Mouse (Mus musculus) embryonic facial prominence, embryonic 13.5 days (tissue): ENCODE data around the gene Rhoh. TPM values are rescaled to one million over a fixed set of nuclear protein-coding genes. Genes with fewer than 3 reads are reported as not detected.

Experiments used
- ATAC-seq: fragments of 200-750 bp; cut with Nextera tagmentation; 2 replicates; pipeline ENCODE4 v1.8.0; 2017; ENCODE audit warnings: low read depth; ENCODE audit not compliant: insufficient number of reproducible peaks, insufficient read depth, low FRiP score, low TSS enrichment
- H3K27ac ChIP-seq: fragments of 300-500 bp; sonication (generic); 2 replicates; pipeline ENCODE4 v1.5.1; 2015; ENCODE audit warnings: moderate library complexity, mild to moderate bottlenecking, inconsistent platforms
- H3K27me3 ChIP-seq: fragments of 300-500 bp; sonication (generic); 2 replicates; pipeline ENCODE4 v1.6.1; 2015; ENCODE audit warnings: mild to moderate bottlenecking, inconsistent platforms
- H3K36me3 ChIP-seq: fragments of 300-500 bp; sonication (generic); 2 replicates; pipeline ENCODE4 v1.6.1; 2015; ENCODE audit warnings: mild to moderate bottlenecking, inconsistent platforms
- H3K4me1 ChIP-seq: fragments of 300-500 bp; sonication (generic); 2 replicates; pipeline ENCODE4 v1.6.1; 2015; ENCODE audit warnings: inconsistent platforms
- H3K4me2 ChIP-seq: fragments of 300-500 bp; sonication (generic); 2 replicates; pipeline ENCODE4 v1.6.1; 2015; ENCODE audit warnings: moderate library complexity, mild to moderate bottlenecking, inconsistent platforms
- H3K4me3 ChIP-seq: fragments of 300-500 bp; sonication (generic); 2 replicates; pipeline ENCODE4 v1.5.1; 2015; ENCODE audit warnings: mild to moderate bottlenecking, inconsistent platforms
- H3K9ac ChIP-seq: fragments of 300-500 bp; sonication (generic); 2 replicates; pipeline ENCODE4 v1.6.1; 2015; ENCODE audit warnings: mild to moderate bottlenecking, inconsistent platforms
- H3K9me3 ChIP-seq: fragments of 300-500 bp; sonication (generic); 2 replicates; pipeline ENCODE4 v1.6.1; 2016; ENCODE audit warnings: inconsistent platforms
- WGBS: fragments of 180-500 bp; shearing (Covaris S2); methylation state at CpG from one replicate; pipeline ENCODE4 v1.1.7; 2015; ENCODE audit warnings: mixed read lengths; 5-methylcytosine and 5-hydroxymethylcytosine counted together
- polyA plus RNA-seq: library from polyadenylated mRNA; unstranded; fragments of >200 nt; fragmentation: Nextera tagmentation; extraction: Ambion mirVana; gene quantifications from 2 replicates; pipeline ENCODE4 v1.2.1, GENCODE M21; 2015

Rhoh gene
- polyA plus RNA-seq, 1 experiment from 2014 or later = 0.58 TPM

GRCm38 (mm10) chr5:65846534-65846933 is 14.5 kb upstream of the Rhoh start:
- peaks cover 7% of the 10 kb centered on the region; the same call in 1 of the 2 replicates for H3K4me1 ChIP-seq
- no peak for ATAC-seq

GRCm38 (mm10) chr5:65846958-65847357 is 14.1 kb upstream of the Rhoh start:
- Histone ChIP-seq H3K9ac (no peak overlapping the region), H3K9me3 (no peaks in the 10 kb centered on the region), H3K4me3 (no peak overlapping the region), H3K27ac (no peak overlapping the region), H3K36me3 (no peaks in the 10 kb centered on the region), H3K4me1 (peaks cover 7% of the 10 kb centered on the region; the same call in 1 of the 2 replicates), H3K4me2 (no peak overlapping the region), H3K27me3 (no peaks in the 10 kb centered on the region)
- WGBS = 73% methylated on average over 3 of the region's 3 CpGs
- no peak for ATAC-seq

More at GRCm38 (mm10) chr5:65846534-65846933, 14.5 kb upstream of the Rhoh start:
- Histone ChIP-seq H3K4me3 (no peak overlapping the region), H3K9ac (no peak overlapping the region), H3K4me2 (no peak overlapping the region), H3K9me3 (no peaks in the 10 kb centered on the region), H3K36me3 (no peaks in the 10 kb centered on the region), H3K27ac (no peak overlapping the region), H3K27me3 (no peaks in the 10 kb centered on the region)
- 83% methylated on average over 8 of the region's 8 CpGs for WGBS

- no peak for ATAC-seq
- Histone ChIP-seq H3K4me3 (no peak overlapping the region), H3K4me2 (no peak overlapping the region), H3K27ac (no peak overlapping the region), H3K36me3 (no peaks in the 10 kb centered on the region), H3K9me3 (no peaks in the 10 kb centered on the region), H3K9ac (no peak overlapping the region), H3K4me1 (peaks cover 7% of the 10 kb centered on the region; the same call in 1 of the 2 replicates), H3K27me3 (no peaks in the 10 kb centered on the region)
- WGBS = 87% methylated on average over 7 of the region's 7 CpGs
Observed at GRCm38 (mm10) chr5:65847656-65848055, 13.4 kb upstream of the Rhoh start.

- H3K27ac ChIP-seq = no peak overlapping the region
- H3K4me2 ChIP-seq = no peak overlapping the region
- H3K9ac ChIP-seq = no peak overlapping the region
- H3K36me3 ChIP-seq = no peaks in the 10 kb centered on the region
- no peak for ATAC-seq
- no peak overlapping the region for H3K4me3 ChIP-seq
- no peaks in the 10 kb centered on the region for H3K27me3 ChIP-seq
- peaks cover 9% of the 10 kb centered on the region; the same call in 1 of the 2 replicates for H3K4me1 ChIP-seq
- H3K9me3 ChIP-seq = no peaks in the 10 kb centered on the region
- WGBS = 56% methylated on average over 11 of the region's 11 CpGs
Observed at GRCm38 (mm10) chr5:65850765-65851164, 10.2 kb upstream of the Rhoh start.

GRCm38 (mm10) chr5:65854786-65855191 is 6.2 kb upstream of the Rhoh start:
- Histone ChIP-seq H3K27me3 (no peaks in the 10 kb centered on the region), H3K27ac (no peak overlapping the region), H3K9ac (no peak overlapping the region), H3K4me2 (no peak overlapping the region; the same call in 1 of the 2 replicates), H3K9me3 (no peaks in the 10 kb centered on the region), H3K4me1 (peaks cover 11% of the 10 kb centered on the region; the same call in 1 of the 2 replicates), H3K36me3 (no peaks in the 10 kb centered on the region), H3K4me3 (no peak overlapping the region)
- no peak for ATAC-seq
- 25% methylated on average over 8 of the region's 8 CpGs for WGBS

GRCm38 (mm10) chr5:65855571-65855970 is 5.4 kb upstream of the Rhoh start:
- H3K27me3 ChIP-seq = no peaks in the 10 kb centered on the region
- H3K36me3 ChIP-seq = no peaks in the 10 kb centered on the region
- ATAC-seq = no peak
- 65% methylated on average over 3 of the region's 3 CpGs for WGBS
- H3K4me3 ChIP-seq = no peak overlapping the region
- no peaks in the 10 kb centered on the region for H3K9me3 ChIP-seq
- peaks cover 11% of the 10 kb centered on the region; the same call in 1 of the 2 replicates for H3K4me1 ChIP-seq
- no peak overlapping the region for H3K9ac ChIP-seq
- no peak overlapping the region for H3K27ac ChIP-seq
- H3K4me2 ChIP-seq = no peak overlapping the region

- H3K4me1 ChIP-seq = peaks cover 11% of the 10 kb centered on the region; the same call in 1 of the 2 replicates
- WGBS = 82% methylated on average over 17 of the region's 17 CpGs
- no peak overlapping the region for H3K4me2 ChIP-seq
- no peak overlapping the region for H3K4me3 ChIP-seq
- no peak overlapping the region for H3K27ac ChIP-seq
- ATAC-seq = no peak
- no peaks in the 10 kb centered on the region for H3K9me3 ChIP-seq
- H3K36me3 ChIP-seq = no peaks in the 10 kb centered on the region
- H3K9ac ChIP-seq = no peak overlapping the region
- no peaks in the 10 kb centered on the region for H3K27me3 ChIP-seq
Observed at GRCm38 (mm10) chr5:65856591-65857411, 4.2 kb upstream of the Rhoh start.

GRCm38 (mm10) chr5:65857935-65858334 is 3.1 kb upstream of the Rhoh start:
- Histone ChIP-seq H3K4me3 (no peak overlapping the region), H3K27me3 (no peaks in the 10 kb centered on the region), H3K9me3 (no peaks in the 10 kb centered on the region), H3K36me3 (no peaks in the 10 kb centered on the region), H3K27ac (no peak overlapping the region), H3K9ac (no peak overlapping the region), H3K4me1 (peaks cover 11% of the 10 kb centered on the region; the same call in 1 of the 2 replicates), H3K4me2 (no peak overlapping the region)
- 72% methylated on average over 12 of the region's 12 CpGs for WGBS
- no peak for ATAC-seq

GRCm38 (mm10) chr5:65858355-65858754 is 2.7 kb upstream of the Rhoh start:
- no peak for ATAC-seq
- no peaks in the 10 kb centered on the region for H3K36me3 ChIP-seq
- H3K4me1 ChIP-seq = peaks cover 11% of the 10 kb centered on the region; the same call in 1 of the 2 replicates
- no peaks in the 10 kb centered on the region for H3K27me3 ChIP-seq
- H3K9me3 ChIP-seq = no peaks in the 10 kb centered on the region
- H3K9ac ChIP-seq = no peak overlapping the region
- H3K4me3 ChIP-seq = no peak overlapping the region
- H3K4me2 ChIP-seq = no peak overlapping the region
- 80% methylated on average over 3 of the region's 6 CpGs for WGBS
- H3K27ac ChIP-seq = no peak overlapping the region; the same call in 1 of the 2 replicates

- H3K4me1 ChIP-seq = peaks cover 11% of the 10 kb centered on the region; the same call in 1 of the 2 replicates
Observed at GRCm38 (mm10) chr5:65858898-65859297, 2.1 kb upstream of the Rhoh start.

GRCm38 (mm10) chr5:65859396-65859795 is 1.6 kb upstream of the Rhoh start:
- Histone ChIP-seq H3K4me3 (no peak overlapping the region), H3K36me3 (no peaks in the 10 kb centered on the region), H3K4me1 (peaks cover 11% of the 10 kb centered on the region; the same call in 1 of the 2 replicates), H3K4me2 (no peak overlapping the region), H3K9ac (no peak overlapping the region), H3K27me3 (no peaks in the 10 kb centered on the region), H3K9me3 (no peaks in the 10 kb centered on the region), H3K27ac (no peak overlapping the region)
- WGBS = 47% methylated on average over 6 of the region's 6 CpGs
- no peak for ATAC-seq

More at GRCm38 (mm10) chr5:65858898-65859297, 2.1 kb upstream of the Rhoh start:
- no peak overlapping the region for H3K4me2 ChIP-seq
- H3K9me3 ChIP-seq = no peaks in the 10 kb centered on the region
- no peak for ATAC-seq
- no peak overlapping the region; the same call in 1 of the 2 replicates for H3K27ac ChIP-seq
- WGBS = 47% methylated on average over 12 of the region's 12 CpGs
- H3K9ac ChIP-seq = no peak overlapping the region
- H3K27me3 ChIP-seq = no peaks in the 10 kb centered on the region
- H3K4me3 ChIP-seq = no peak overlapping the region
- no peaks in the 10 kb centered on the region for H3K36me3 ChIP-seq
